Mouse (Mus musculus) lung, adult 2 months (tissue): ENCODE data around the gene Slco3a1.

Experiments used
- CTCF ChIP-seq: fragments of 200-500 bp; IDR thresholded peaks from 2 replicates; pipeline ENCODE4 v1.5.1; 2011; ENCODE audit warnings: mild to moderate bottlenecking, low read length, control low read depth; ENCODE audit not compliant: insufficient read depth
- POLR2A ChIP-seq: fragments of 200-500 bp; IDR thresholded peaks from 2 replicates; pipeline ENCODE4 v1.6.1; 2011; ENCODE audit warnings: low read depth, mild to moderate bottlenecking, control low read depth, low read length, borderline replicate concordance; ENCODE audit errors: extremely low read depth

DNA sequence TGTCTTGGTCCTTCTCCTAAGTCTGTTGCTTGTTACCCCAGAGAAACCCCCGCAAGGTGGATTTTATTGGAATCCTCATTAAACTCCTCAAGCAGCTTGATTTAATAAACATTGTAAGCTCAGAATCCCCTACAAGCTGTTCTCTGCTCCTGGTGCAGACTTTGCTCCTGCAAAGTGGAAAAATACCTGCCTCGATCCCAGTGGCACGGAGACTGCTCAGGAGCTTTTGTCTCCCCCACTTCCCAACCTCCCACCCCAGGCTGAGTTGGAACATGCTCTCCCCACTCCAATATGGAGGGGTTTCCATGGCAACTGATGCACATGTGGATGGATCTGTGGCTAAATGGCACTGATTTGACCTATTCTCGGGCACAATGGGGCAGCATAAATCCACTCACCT lies 268.0 kb downstream of the Slco3a1 start:
- no peak for TF ChIP-seq CTCF
- no peak for TF ChIP-seq POLR2A
